Mouse (Mus musculus) embryo, embryonic 10 days (tissue): ENCODE results near the gene Ogfod2.

Experiments
- DNase-seq: peaks from one replicate; pipeline ENCODE4 v3.0.0-alpha.2; 2015; ENCODE audit warnings: low spot score

Gene Ogfod2

GRCm38 (mm10) chr5:124095077-124095581, 17.0 kb upstream of the Ogfod2 start:
- DNase-seq, result no peak

GRCm38 (mm10) chr5:124095596-124096232, 16.4 kb upstream of the Ogfod2 start, which contains the start of gene Abcb9:
Abcb9 (minus strand) TSS chr5:124095798.
- DNase-seq, result peak; percentile 88

GRCm38 (mm10) chr5:124098923-124099322, 13.2 kb upstream of the Ogfod2 start:
- DNase-seq, result no peak

GRCm38 (mm10) chr5:124100128-124101044, 11.7 kb upstream of the Ogfod2 start:
- DNase-seq, result no peak

GRCm38 (mm10) chr5:124102326-124102725, 9.8 kb upstream of the Ogfod2 start:
- DNase-seq, result no peak

- no peak for DNase-seq
Measured at GRCm38 (mm10) chr5:124103020-124103419, 9.1 kb upstream of the Ogfod2 start.

GRCm38 (mm10) chr5:124103552-124103951, 8.5 kb upstream of the Ogfod2 start:
- DNase-seq, result no peak

- DNase-seq, result peak; percentile 39
Measured at GRCm38 (mm10) chr5:124111077-124111741, 888 bp upstream of the Ogfod2 start.

- DNase-seq, result peak; percentile 39
Measured at GRCm38 (mm10) chr5:124112531-124112930, 434 bp downstream of the Ogfod2 start.

GRCm38 (mm10) chr5:124113030-124113429, 933 bp downstream of the Ogfod2 start:
- peak; percentile 72 for DNase-seq

GRCm38 (mm10) chr5:124114276-124115025, 2.4 kb downstream of the Ogfod2 start:
- no peak for DNase-seq

GRCm38 (mm10) chr5:124115531-124115930, 3.4 kb downstream of the Ogfod2 start:
- DNase-seq, result no peak

- peak; percentile 59 for DNase-seq
Measured at GRCm38 (mm10) chr5:124115990-124116845, 4.1 kb downstream of the Ogfod2 start, which contains the start of gene Arl6ip4. Arl6ip4 (plus strand) TSS chr5:124116089.

- no peak for DNase-seq
Measured at GRCm38 (mm10) chr5:124119204-124119603, 7.1 kb downstream of the Ogfod2 start.

GRCm38 (mm10) chr5:124122357-124122756, 10.3 kb downstream of the Ogfod2 start:
- no peak for DNase-seq

GRCm38 (mm10) chr5:124125093-124125492, 13.0 kb downstream of the Ogfod2 start:
- DNase-seq, result no peak

- DNase-seq, result no peak
Measured at GRCm38 (mm10) chr5:124134261-124134660, 22.2 kb downstream of the Ogfod2 start.

GRCm38 (mm10) chr5:124138066-124138465, 26.0 kb downstream of the Ogfod2 start:
- no peak for DNase-seq

- no peak for DNase-seq
Measured at GRCm38 (mm10) chr5:124149028-124149427, 36.9 kb downstream of the Ogfod2 start.

GRCm38 (mm10) chr5:124150895-124151294, 38.8 kb downstream of the Ogfod2 start:
- DNase-seq, result no peak

- DNase-seq, result no peak
Measured at GRCm38 (mm10) chr5:124152734-124153133, 40.6 kb downstream of the Ogfod2 start.
